Mouse (Mus musculus) heart, embryonic 10.5 days (tissue): ENCODE data around the gene Spsb4. TPM values are rescaled to one million over a fixed set of nuclear protein-coding genes. Genes with fewer than 3 reads are reported as not detected.

Experiments used
- DNase-seq: peaks from one replicate; pipeline ENCODE4 v3.0.0-alpha.2; 2017; ENCODE audit warnings: low spot score
- H3K27ac ChIP-seq: fragments of 300-500 bp; sonication (generic); 2 replicates; pipeline ENCODE4 v1.5.1; 2016; ENCODE audit warnings: mild to moderate bottlenecking
- H3K27me3 ChIP-seq: fragments of 300-500 bp; sonication (generic); 2 replicates; pipeline ENCODE4 v1.6.1; 2016; ENCODE audit warnings: mild to moderate bottlenecking; ENCODE audit not compliant: poor library complexity, insufficient read depth, severe bottlenecking
- H3K36me3 ChIP-seq: fragments of 300-500 bp; sonication (generic); 2 replicates; pipeline ENCODE4 v1.6.1; 2016; ENCODE audit warnings: mild to moderate bottlenecking, moderate library complexity
- H3K4me1 ChIP-seq: fragments of 300-500 bp; sonication (generic); 2 replicates; pipeline ENCODE4 v1.6.1; 2016; ENCODE audit warnings: mild to moderate bottlenecking
- H3K4me3 ChIP-seq: fragments of 300-500 bp; sonication (generic); 2 replicates; pipeline ENCODE4 v1.5.1; 2016; ENCODE audit warnings: mild to moderate bottlenecking, moderate library complexity
- H3K9me3 ChIP-seq: fragments of 300-500 bp; sonication (generic); 2 replicates; pipeline ENCODE4 v1.6.1; 2016; ENCODE audit warnings: mild to moderate bottlenecking, moderate library complexity
- WGBS: fragments of 180-500 bp; shearing (Covaris S2); methylation state at CpG from one replicate; pipeline ENCODE4 v1.1.7; 2016; 5-methylcytosine and 5-hydroxymethylcytosine counted together
- polyA plus RNA-seq: library from polyadenylated mRNA; unstranded; fragments of >200 nt; fragmentation: Nextera tagmentation; extraction: Ambion mirVana; gene quantifications from 2 replicates; pipeline ENCODE4 v1.2.1, GENCODE M21; 2016

Gene Spsb4
- polyA plus RNA-seq, 1 experiment from 2014 or later, result 53.5 TPM

GRCm38 (mm10) chr9:96916620-96917538 lies 101.8 kb downstream of the Spsb4 start:
- no peak overlapping the region for H3K4me3 ChIP-seq
- 37% methylated on average over 27 of the region's 27 CpGs for WGBS

GRCm38 (mm10) chr9:96916076-96916475 lies 102.6 kb downstream of the Spsb4 start:
- H3K4me1 ChIP-seq, result peaks cover 11% of the 10 kb centered on the region; the same call in 1 of the 2 replicates
- H3K27ac ChIP-seq, result no peak overlapping the region
- H3K27me3 ChIP-seq, result no peaks in the 10 kb centered on the region
- H3K36me3 ChIP-seq, result no peaks in the 10 kb centered on the region
- H3K4me3 ChIP-seq, result no peak overlapping the region
- 42% methylated on average over 7 of the region's 7 CpGs for WGBS
- DNase-seq, result no peak
- H3K9me3 ChIP-seq, result 0 out of 2 replicates have a peak, but pooled peaks cover 5% of the 10 kb centered on the region

More at GRCm38 (mm10) chr9:96916620-96917538, 101.8 kb downstream of the Spsb4 start:
- DNase-seq, result peak; percentile 95
- Histone ChIP-seq H3K27me3 (no peaks in the 10 kb centered on the region), H3K4me1 (peaks cover 11% of the 10 kb centered on the region; the same call in 1 of the 2 replicates), H3K9me3 (0 out of 2 replicates have a peak, but pooled peaks cover 5% of the 10 kb centered on the region), H3K27ac (no peak overlapping the region), H3K36me3 (no peaks in the 10 kb centered on the region)

GRCm38 (mm10) chr9:96914851-96915250 lies 103.8 kb downstream of the Spsb4 start:
- no peak overlapping the region for H3K4me3 ChIP-seq
- no peak for DNase-seq

GRCm38 (mm10) chr9:96914005-96914404 lies 104.6 kb downstream of the Spsb4 start:
- H3K27me3 ChIP-seq, result no peaks in the 10 kb centered on the region
- peaks cover 11% of the 10 kb centered on the region; the same call in 1 of the 2 replicates for H3K4me1 ChIP-seq
- H3K36me3 ChIP-seq, result no peaks in the 10 kb centered on the region
- no peak for DNase-seq
- no peak overlapping the region for H3K27ac ChIP-seq
- no peak overlapping the region for H3K4me3 ChIP-seq
- whole genome bisulfite sequencing, result 79% methylated on average over 3 of the region's 3 CpGs
- no peaks in the 10 kb centered on the region for H3K9me3 ChIP-seq

More at GRCm38 (mm10) chr9:96914851-96915250, 103.8 kb downstream of the Spsb4 start:
- 85% methylated on average over 6 of the region's 6 CpGs for WGBS
- peaks cover 11% of the 10 kb centered on the region; the same call in 1 of the 2 replicates for H3K4me1 ChIP-seq
- H3K36me3 ChIP-seq, result no peaks in the 10 kb centered on the region
- H3K9me3 ChIP-seq, result 0 out of 2 replicates have a peak, but pooled peaks cover 4% of the 10 kb centered on the region
- H3K27me3 ChIP-seq, result no peaks in the 10 kb centered on the region
- no peak overlapping the region for H3K27ac ChIP-seq

GRCm38 (mm10) chr9:96909503-96909902 lies 109.1 kb downstream of the Spsb4 start:
- no peaks in the 10 kb centered on the region for H3K9me3 ChIP-seq
- no peaks in the 10 kb centered on the region for H3K4me1 ChIP-seq
- no peaks in the 10 kb centered on the region for H3K27me3 ChIP-seq
- no peak for DNase-seq
- no peaks in the 10 kb centered on the region for H3K36me3 ChIP-seq
- WGBS, result 74% methylated on average over 1 of the region's 1 CpGs
- H3K27ac ChIP-seq, result no peak overlapping the region
- no peak overlapping the region for H3K4me3 ChIP-seq

GRCm38 (mm10) chr9:96908737-96909136 lies 109.9 kb downstream of the Spsb4 start:
- no peak overlapping the region for H3K4me3 ChIP-seq
- DNase-seq, result no peak
- H3K27ac ChIP-seq, result no peak overlapping the region
- no peaks in the 10 kb centered on the region for H3K36me3 ChIP-seq
- H3K9me3 ChIP-seq, result no peaks in the 10 kb centered on the region
- no peaks in the 10 kb centered on the region for H3K4me1 ChIP-seq
- WGBS, result 56% methylated on average over 2 of the region's 2 CpGs
- no peaks in the 10 kb centered on the region for H3K27me3 ChIP-seq

- 90% methylated on average over 7 of the region's 7 CpGs for WGBS
- H3K36me3 ChIP-seq, result no peaks in the 10 kb centered on the region
- no peak overlapping the region for H3K27ac ChIP-seq
- H3K4me1 ChIP-seq, result no peaks in the 10 kb centered on the region
- DNase-seq, result no peak
- no peaks in the 10 kb centered on the region for H3K27me3 ChIP-seq
- H3K9me3 ChIP-seq, result no peaks in the 10 kb centered on the region
- H3K4me3 ChIP-seq, result no peak overlapping the region
These were observed 114.0 kb downstream of the Spsb4 start for GRCm38 (mm10) chr9:96904360-96905355.

- 82% methylated on average over 5 of the region's 5 CpGs for WGBS
- H3K36me3 ChIP-seq, result no peaks in the 10 kb centered on the region
- H3K27ac ChIP-seq, result no peak overlapping the region
- DNase-seq, result no peak
- H3K27me3 ChIP-seq, result no peaks in the 10 kb centered on the region
- no peaks in the 10 kb centered on the region for H3K9me3 ChIP-seq
- no peak overlapping the region for H3K4me3 ChIP-seq
- no peaks in the 10 kb centered on the region for H3K4me1 ChIP-seq
These were observed 118.9 kb downstream of the Spsb4 start for GRCm38 (mm10) chr9:96899717-96900116.

- Histone ChIP-seq H3K4me3 (no peak overlapping the region), H3K36me3 (no peaks in the 10 kb centered on the region), H3K9me3 (no peaks in the 10 kb centered on the region), H3K4me1 (no peaks in the 10 kb centered on the region), H3K27ac (no peak overlapping the region), H3K27me3 (no peaks in the 10 kb centered on the region)
- no peak for DNase-seq
These were observed 119.6 kb downstream of the Spsb4 start for GRCm38 (mm10) chr9:96899004-96899403.

GRCm38 (mm10) chr9:96896690-96897089 lies 122.0 kb downstream of the Spsb4 start:
- H3K36me3 ChIP-seq, result no peaks in the 10 kb centered on the region
- H3K9me3 ChIP-seq, result no peaks in the 10 kb centered on the region
- no peak overlapping the region for H3K27ac ChIP-seq
- no peaks in the 10 kb centered on the region for H3K27me3 ChIP-seq
- no peaks in the 10 kb centered on the region for H3K4me1 ChIP-seq
- 84% methylated on average over 1 of the region's 1 CpGs for WGBS
- H3K4me3 ChIP-seq, result no peak overlapping the region
- no peak for DNase-seq

GRCm38 (mm10) chr9:96893582-96893981 lies 125.1 kb downstream of the Spsb4 start:
- H3K27me3 ChIP-seq, result peaks cover 3% of the 10 kb centered on the region; the same call in 1 of the 2 replicates
- no peak overlapping the region for H3K4me3 ChIP-seq
- no peaks in the 10 kb centered on the region for H3K9me3 ChIP-seq
- 86% methylated on average over 5 of the region's 5 CpGs for WGBS
- no peaks in the 10 kb centered on the region for H3K36me3 ChIP-seq
- no peak for DNase-seq
- peaks cover 11% of the 10 kb centered on the region for H3K4me1 ChIP-seq
- H3K27ac ChIP-seq, result no peak overlapping the region
